Mouse (Mus musculus) thymus, adult 2 months (tissue): ENCODE measurements around the gene Coq10a. TPM values are rescaled to one million over a fixed set of nuclear protein-coding genes. Genes with fewer than 3 reads are reported as not detected.
A peak's percentile ranks its signal among the peaks of the same experiment; 100 is the strongest.

Experiments
- DNase-seq: peaks from one replicate; pipeline ENCODE4 v3.0.0; 2021
- H3K27ac ChIP-seq: fragments of 200-500 bp; 2 replicates; pipeline ENCODE4 v1.5.1; 2012; ENCODE audit warnings: low read length, control low read depth; ENCODE audit not compliant: control insufficient read depth, insufficient read depth
- H3K27me3 ChIP-seq: fragments of 200-500 bp; 2 replicates; pipeline ENCODE4 v1.6.1; 2012; ENCODE audit warnings: mild to moderate bottlenecking, low read length, moderate library complexity, mixed read lengths; ENCODE audit not compliant: control insufficient read depth, insufficient read depth
- H3K36me3 ChIP-seq: fragments of 200-500 bp; 2 replicates; pipeline ENCODE4 v1.6.1; 2012; ENCODE audit warnings: mild to moderate bottlenecking, low read length, moderate library complexity; ENCODE audit not compliant: control insufficient read depth, insufficient read depth
- H3K4me1 ChIP-seq: fragments of 200-500 bp; replicated peaks from 2 replicates; pipeline ENCODE4 v1.6.1; 2012; ENCODE audit warnings: low read length; ENCODE audit not compliant: control insufficient read depth, insufficient read depth
- H3K4me3 ChIP-seq: fragments of 200-500 bp; 2 replicates; pipeline ENCODE4 v1.5.1; 2012; ENCODE audit warnings: mild to moderate bottlenecking, low read length, control low read depth, moderate library complexity; ENCODE audit not compliant: control insufficient read depth, insufficient read depth
- CTCF ChIP-seq: fragments of 200-500 bp; IDR thresholded peaks from 2 replicates; pipeline ENCODE4 v1.5.1; 2012; ENCODE audit warnings: mild to moderate bottlenecking, control low read depth, low read length, moderate library complexity, borderline replicate concordance; ENCODE audit not compliant: control insufficient read depth, poor library complexity, insufficient read depth; ENCODE audit errors: extremely low read depth
- POLR2A ChIP-seq: fragments of 200-500 bp; IDR thresholded peaks from 2 replicates; pipeline ENCODE4 v1.6.1; 2012; ENCODE audit warnings: mild to moderate bottlenecking, low read length, control low read depth, moderate library complexity; ENCODE audit not compliant: control insufficient read depth, poor library complexity, insufficient read depth; ENCODE audit errors: extremely low read depth
- WGBS: fragments of 180-500 bp; shearing (Covaris S2); methylation state at CpG from one replicate; pipeline ENCODE4 v1.1.7; 2018; 5-methylcytosine and 5-hydroxymethylcytosine counted together
- polyA plus RNA-seq: library from polyadenylated mRNA; depleted of rRNA; stranded (reverse); fragments of >200 nt; gene quantifications from 2 replicates; pipeline ENCODE4 v1.2.3, GENCODE M21; 2012

The Coq10a gene
- polyA plus RNA-seq, 1 experiment, result 71.7 TPM

GRCm38 (mm10) chr10:128358796-128359195 is 10.0 kb downstream of the Coq10a start:
- peak; percentile 61 for DNase-seq
- H3K4me3 ChIP-seq, result no peak overlapping the region
- 52% methylated on average over 2 of the region's 2 CpGs for WGBS
- H3K27ac ChIP-seq, result no peak overlapping the region
- peaks cover 68% of the 10 kb centered on the region for H3K36me3 ChIP-seq
- H3K27me3 ChIP-seq, result no peaks in the 10 kb centered on the region
- H3K4me1 ChIP-seq, result no peaks in the 10 kb centered on the region
- no peak for TF ChIP-seq CTCF
- TF ChIP-seq POLR2A, result no peak

GRCm38 (mm10) chr10:128347541-128347940 is 21.3 kb downstream of the Coq10a start:
- TF ChIP-seq CTCF (no peak), POLR2A (no peak)
- no peak for DNase-seq
- 98% methylated on average over 8 of the region's 8 CpGs for WGBS
- no peak overlapping the region for H3K27ac ChIP-seq
- peaks cover 26% of the 10 kb centered on the region for H3K36me3 ChIP-seq
- H3K4me1 ChIP-seq, result peaks cover 6% of the 10 kb centered on the region
- no peaks in the 10 kb centered on the region for H3K27me3 ChIP-seq
- H3K4me3 ChIP-seq, result no peak overlapping the region

- Histone ChIP-seq H3K27ac (peak overlapping the region; percentile 38), H3K36me3 (no peaks in the 10 kb centered on the region), H3K27me3 (no peaks in the 10 kb centered on the region), H3K4me1 (peaks cover 6% of the 10 kb centered on the region), H3K4me3 (no peak overlapping the region)
- WGBS, result 1% methylated on average over 7 of the region's 7 CpGs
- no peak for TF ChIP-seq POLR2A
- no peak for TF ChIP-seq CTCF
- peak; percentile 78 for DNase-seq
Measured at GRCm38 (mm10) chr10:128344568-128345275, 24.1 kb downstream of the Coq10a start.

- WGBS, result 95% methylated on average over 1 of the region's 1 CpGs
- no peak for DNase-seq
- H3K27me3 ChIP-seq, result no peaks in the 10 kb centered on the region
- H3K27ac ChIP-seq, result no peak overlapping the region
- no peak overlapping the region for H3K4me3 ChIP-seq
- H3K36me3 ChIP-seq, result no peaks in the 10 kb centered on the region
- peaks cover 6% of the 10 kb centered on the region for H3K4me1 ChIP-seq
- TF ChIP-seq CTCF, result no peak
- no peak for TF ChIP-seq POLR2A
Measured at GRCm38 (mm10) chr10:128343436-128343835, 25.4 kb downstream of the Coq10a start.

GRCm38 (mm10) chr10:128340257-128340656 is 28.5 kb downstream of the Coq10a start:
- WGBS, result 83% methylated on average over 2 of the region's 2 CpGs
- Histone ChIP-seq H3K4me1 (peaks cover 6% of the 10 kb centered on the region), H3K4me3 (no peak overlapping the region), H3K27me3 (no peaks in the 10 kb centered on the region), H3K27ac (no peak overlapping the region), H3K36me3 (no peaks in the 10 kb centered on the region)
- no peak for TF ChIP-seq POLR2A
- no peak for TF ChIP-seq CTCF
- no peak for DNase-seq

- no peaks in the 10 kb centered on the region for H3K36me3 ChIP-seq
- 83% methylated on average over 2 of the region's 2 CpGs for WGBS
Measured at GRCm38 (mm10) chr10:128338948-128339347, 29.8 kb downstream of the Coq10a start.

More at GRCm38 (mm10) chr10:128338948-128339347, 29.8 kb downstream of the Coq10a start:
- Histone ChIP-seq H3K4me3 (no peak overlapping the region), H3K27ac (no peak overlapping the region), H3K27me3 (no peaks in the 10 kb centered on the region), H3K4me1 (no peaks in the 10 kb centered on the region)
- TF ChIP-seq CTCF (no peak), POLR2A (no peak)
- no peak for DNase-seq
